Mouse (Mus musculus): ENCODE results near the gene Myadml2.

GRCm38 (mm10) chr11:120658876-120659410 lies 11.0 kb upstream of the Myadml2 start:
- TF ChIP-seq POLR2A (IDR thresholded peaks at IDR 0.05; ENCODE audit: insufficient read length, low read depth) (no peak), SRF (IDR thresholded peaks at IDR 0.05; ENCODE audit: control insufficient read depth, insufficient read length, low read depth) (no peak), E2F4 (IDR thresholded peaks at IDR 0.05; ENCODE audit: insufficient read depth) (no peak), USF1 (IDR thresholded peaks at IDR 0.05; ENCODE audit: low read depth) (no peak), REST (IDR thresholded peaks at IDR 0.05; ENCODE audit: insufficient read depth, insufficient read length) (no peak), TCF12 (IDR thresholded peaks at IDR 0.05; ENCODE audit: insufficient read depth, poor library complexity, severe bottlenecking) (no peak), MYOD1 (IDR thresholded peaks at IDR 0.05; ENCODE audit: control insufficient read depth in 1 of 3, insufficient read length in 2 of 3, low read depth in 2 of 3) (peak in 2 of 3 experiments; percentile 78 to 86), POLR2AphosphoS2 (IDR thresholded peaks at IDR 0.05; ENCODE audit: insufficient read length, low read depth) (no peak), MAX (IDR thresholded peaks at IDR 0.05; ENCODE audit: low read depth) (no peak), CEBPB (IDR thresholded peaks at IDR 0.05; ENCODE audit: insufficient read depth, poor library complexity, severe bottlenecking) (no peak), MYOG (IDR thresholded peaks at IDR 0.05; ENCODE audit: control insufficient read depth in 1 of 3, insufficient read depth in 1 of 3, insufficient read length in 2 of 3, low read depth in 2 of 3) (peak; percentile 36 to 87 (median 71)), TCF3 (IDR thresholded peaks at IDR 0.05; ENCODE audit: insufficient read length, low read depth) (no peak)
